Mouse (Mus musculus) lung, postnatal 36 days (tissue): ENCODE measurements at regions not wholly inside any gene's neighbourhood (a gene's known extent, or its start where the extent isn't known, plus 50 kb on each side); places are given as distances from the start of the nearest gene placed in this dataset.

Experiments
- DNase-seq: peaks from one replicate; pipeline ENCODE4 v3.0.0; 2022; ENCODE audit warnings: mixed read lengths

DNA sequence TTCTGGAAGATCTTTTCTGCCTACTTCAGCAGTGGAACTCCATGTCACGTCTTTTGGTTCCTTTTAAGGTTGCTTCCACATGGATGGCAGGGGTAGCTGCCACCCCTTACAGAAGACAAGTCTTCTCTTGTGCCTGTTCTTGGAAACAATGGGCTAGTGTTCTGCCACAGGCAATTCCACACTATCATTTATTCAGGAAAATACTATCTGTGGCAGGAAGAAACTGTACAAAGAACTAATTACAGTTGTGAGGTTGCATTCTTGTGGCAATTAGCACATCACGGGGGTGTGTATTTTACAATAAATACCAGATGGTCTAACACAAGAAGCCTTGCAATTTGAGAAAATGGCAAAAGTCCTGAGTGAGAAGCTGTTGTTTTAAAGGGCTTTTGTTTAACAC is 489.8 kb downstream of the Ccdc50 start:
- DNase-seq = no peak

DNA sequence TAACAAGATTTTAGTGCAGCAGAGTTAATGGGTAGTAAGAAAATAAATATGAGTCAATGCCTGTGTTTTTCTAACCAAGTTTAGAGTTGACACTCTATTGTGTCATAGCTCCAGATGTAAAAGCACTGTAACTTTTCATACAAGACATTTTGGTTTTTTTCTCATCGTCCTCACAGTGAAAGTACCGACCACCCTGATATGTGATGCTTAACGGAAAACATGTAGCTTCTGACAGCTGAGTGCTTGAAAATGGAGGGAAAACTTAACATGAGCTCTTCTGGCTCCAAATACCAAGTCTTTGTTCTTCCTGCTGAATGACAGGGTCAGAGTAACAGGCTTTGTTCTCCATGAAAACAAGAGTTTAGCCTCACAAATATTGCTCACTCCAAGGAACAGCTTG is 490.3 kb downstream of the Ccdc50 start:
- no peak for DNase-seq

DNA sequence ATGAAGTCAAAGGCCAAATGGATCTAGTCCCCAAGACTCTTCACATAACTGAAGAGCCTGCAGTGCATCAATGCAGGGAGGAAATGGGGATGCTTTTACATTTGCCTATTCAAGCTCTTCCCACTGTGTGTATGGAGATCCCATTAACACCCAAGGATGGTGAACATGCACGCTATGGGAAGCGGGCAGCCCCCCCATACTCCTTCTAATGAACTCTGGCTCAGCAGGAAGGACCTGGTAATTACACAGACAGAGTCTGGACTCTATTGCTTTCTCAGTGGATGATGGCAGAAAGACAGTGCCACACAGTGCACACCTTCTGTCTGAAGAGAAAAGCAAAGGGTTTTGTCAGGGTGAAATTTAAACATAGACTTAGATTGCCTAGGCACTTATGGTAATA is 495.7 kb downstream of the Ccdc50 start:
- no peak for DNase-seq

DNA sequence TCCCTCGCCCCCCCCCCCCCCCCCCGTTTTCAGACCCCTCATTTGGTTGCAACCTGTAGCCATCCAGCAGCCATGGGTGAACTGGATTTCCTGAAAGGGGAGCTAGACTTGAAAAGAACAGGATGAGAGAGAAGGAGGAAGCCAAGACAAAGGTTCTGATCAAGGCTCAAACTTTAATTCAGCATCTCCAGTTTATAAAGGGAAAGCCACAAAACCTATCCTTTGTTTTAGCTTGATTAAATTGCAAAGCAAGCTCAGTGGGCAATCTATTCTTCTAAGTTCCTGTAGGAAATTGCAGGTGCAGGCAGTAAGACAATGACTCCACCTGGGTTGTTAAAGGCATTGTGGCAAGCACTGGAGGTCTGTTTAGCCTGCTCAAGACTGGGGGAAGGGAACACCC is 517.4 kb downstream of the Ccdc50 start:
- DNase-seq = no peak

DNA sequence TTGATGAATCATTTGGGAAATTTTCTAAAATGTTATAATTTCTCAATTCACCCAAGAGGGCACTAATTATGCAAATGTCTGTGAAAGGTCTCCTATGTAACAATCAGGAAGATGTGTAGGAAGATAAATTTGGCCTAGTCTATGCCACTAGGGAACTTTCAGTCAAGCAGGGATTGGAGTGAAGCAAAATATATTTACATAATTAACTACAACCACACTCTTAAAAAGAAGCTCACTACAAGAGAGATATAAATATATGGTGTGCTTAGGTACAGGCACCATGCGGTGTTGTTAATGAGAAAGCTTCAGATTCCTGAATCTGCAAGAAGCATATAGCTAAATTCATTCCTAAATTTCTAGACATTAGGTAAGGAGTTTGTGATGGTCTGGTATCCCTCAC is 526.8 kb downstream of the Ccdc50 start:
- DNase-seq = no peak

DNA sequence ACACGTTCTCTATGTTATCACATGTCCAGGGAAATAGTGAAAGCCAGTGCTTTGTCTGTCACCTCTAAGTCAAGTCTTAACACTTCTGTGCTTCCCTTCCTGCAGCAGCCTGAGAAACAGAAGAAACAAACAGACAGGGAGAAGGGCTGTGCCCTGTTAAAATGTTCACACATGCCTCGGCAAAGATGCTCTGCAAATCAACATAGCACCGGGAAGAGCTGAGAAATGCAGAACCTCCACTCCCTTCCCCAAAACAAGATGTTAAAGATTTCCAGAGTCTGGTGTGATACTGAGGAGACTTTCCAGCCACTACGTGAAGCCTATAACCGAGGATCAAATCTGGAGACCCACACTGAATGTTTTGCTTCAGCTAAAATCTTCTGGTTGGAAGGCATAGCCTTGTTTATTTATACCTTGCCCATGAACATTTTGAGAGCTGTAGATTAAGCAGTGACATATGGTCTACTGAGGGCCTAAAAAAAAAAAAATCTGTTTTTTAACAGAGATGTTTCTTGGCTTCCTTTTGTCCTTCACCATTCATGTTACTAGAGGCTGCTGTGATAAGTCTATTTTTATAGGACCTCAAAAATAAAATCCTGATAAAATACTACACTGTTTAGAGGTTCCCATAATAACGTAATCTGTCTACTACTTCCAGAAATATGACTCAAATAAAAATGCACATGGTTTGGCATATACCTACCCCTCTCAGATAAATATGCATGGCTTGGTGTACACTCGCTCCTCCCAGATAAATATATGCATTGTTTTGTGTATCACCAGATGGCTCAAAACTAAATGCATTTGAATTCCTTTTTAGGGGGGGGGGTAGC is 537.1 kb downstream of the Ccdc50 start:
- no peak for DNase-seq

DNA sequence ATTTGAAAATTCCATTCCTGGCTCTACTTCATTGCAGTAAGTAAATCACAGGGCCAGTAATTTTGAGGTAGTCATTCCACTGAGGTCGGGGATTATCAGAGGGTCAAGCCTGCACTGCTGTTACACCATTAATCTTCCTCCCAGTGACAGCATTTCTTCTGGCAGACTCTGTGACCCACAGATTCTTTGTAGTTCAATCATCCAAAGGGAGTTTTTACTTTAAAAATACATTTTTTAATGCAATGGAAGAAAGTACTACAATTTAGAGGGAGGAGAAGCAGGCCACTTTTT is 537.6 kb downstream of the Ccdc50 start:
- DNase-seq = no peak

DNA sequence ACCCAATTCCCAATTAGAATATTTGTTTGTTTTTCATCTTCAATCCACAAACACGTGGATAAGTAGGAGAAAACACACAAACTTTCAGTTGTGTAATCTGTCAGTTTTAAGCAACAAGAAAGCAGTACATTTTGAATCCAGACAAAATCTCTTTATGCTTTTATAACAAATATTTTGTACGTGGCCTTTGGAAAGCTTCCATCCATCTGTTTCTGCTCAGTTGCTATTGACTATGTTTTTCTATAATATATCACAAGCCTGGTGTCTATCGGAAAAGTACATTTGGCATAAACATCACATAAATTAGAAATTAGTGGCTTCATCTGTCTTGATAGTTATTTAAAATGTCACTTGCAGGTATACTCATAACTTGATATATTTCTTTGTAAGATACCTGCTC is 560.6 kb downstream of the Ccdc50 start:
- no peak for DNase-seq

DNA sequence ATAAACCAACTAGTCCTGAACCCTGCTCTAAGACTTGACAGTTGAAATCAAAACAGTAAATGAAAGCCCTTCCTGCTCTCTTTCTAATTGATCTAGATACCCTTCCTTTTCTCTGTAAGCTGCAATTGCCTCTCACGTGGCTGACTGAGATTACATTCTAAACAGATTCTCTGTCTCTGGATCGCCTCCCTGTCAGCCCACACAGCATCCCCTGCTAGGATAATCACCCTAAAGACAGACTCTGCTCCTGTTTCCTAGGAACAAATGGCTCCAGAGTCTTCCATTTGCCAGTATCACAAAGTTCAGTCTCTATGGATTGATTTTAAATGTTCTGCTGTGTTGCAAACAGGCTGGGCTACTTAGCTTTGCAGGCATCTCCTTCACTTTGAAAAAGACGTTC is 561.1 kb downstream of the Ccdc50 start:
- DNase-seq = no peak

DNA sequence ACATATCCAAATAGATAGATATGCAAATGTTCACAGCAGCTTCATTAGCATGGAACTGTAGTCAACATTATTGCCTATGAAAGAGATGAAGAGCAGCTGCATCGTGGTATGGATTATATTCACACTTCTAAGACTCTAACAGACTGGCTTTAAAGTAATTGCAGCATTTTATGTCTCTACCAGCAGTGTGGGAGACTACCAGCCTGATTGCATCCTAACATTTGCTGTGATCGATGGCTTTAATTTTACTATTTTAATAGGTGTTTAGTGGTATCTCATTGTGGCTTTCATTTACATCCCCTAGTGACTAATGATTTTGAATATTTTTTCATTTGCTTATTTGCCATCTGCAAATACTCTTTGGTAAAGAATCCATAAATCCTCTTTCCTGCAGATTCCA is 574.1 kb downstream of the Ccdc50 start:
- no peak for DNase-seq

DNA sequence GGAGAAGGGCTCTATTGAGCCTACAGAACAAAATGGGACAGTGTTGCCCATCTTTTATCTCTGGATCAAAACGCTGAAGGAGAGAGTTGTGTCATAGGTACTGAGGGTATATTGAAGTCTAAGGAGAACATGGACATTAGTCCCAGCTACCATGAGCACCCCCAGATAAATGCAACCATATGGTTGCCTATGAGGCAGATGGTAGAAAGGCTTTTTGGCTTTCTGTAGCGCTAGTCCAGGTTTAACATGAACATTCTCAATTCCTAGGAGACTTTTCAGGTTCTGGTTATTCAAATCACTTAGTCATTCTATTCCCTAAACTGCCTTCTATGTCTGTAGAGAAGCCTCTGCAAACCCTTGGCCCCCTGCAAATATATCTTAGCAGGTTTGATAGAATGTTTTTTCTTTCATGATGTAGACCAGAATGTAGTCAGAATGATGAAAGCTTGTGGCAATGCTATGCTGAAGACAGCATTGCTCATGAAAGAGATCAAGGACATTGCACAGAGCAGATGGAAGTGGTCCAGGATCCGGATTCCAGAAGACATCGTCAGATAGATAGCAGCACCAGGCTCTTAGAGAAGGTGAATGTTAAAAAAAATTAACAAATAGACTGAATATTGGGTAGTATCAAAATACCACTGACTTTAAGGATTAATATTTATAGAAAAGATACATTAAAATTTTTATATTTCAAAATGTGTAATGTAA is 590.2 kb downstream of the Ccdc50 start:
- no peak for DNase-seq

DNA sequence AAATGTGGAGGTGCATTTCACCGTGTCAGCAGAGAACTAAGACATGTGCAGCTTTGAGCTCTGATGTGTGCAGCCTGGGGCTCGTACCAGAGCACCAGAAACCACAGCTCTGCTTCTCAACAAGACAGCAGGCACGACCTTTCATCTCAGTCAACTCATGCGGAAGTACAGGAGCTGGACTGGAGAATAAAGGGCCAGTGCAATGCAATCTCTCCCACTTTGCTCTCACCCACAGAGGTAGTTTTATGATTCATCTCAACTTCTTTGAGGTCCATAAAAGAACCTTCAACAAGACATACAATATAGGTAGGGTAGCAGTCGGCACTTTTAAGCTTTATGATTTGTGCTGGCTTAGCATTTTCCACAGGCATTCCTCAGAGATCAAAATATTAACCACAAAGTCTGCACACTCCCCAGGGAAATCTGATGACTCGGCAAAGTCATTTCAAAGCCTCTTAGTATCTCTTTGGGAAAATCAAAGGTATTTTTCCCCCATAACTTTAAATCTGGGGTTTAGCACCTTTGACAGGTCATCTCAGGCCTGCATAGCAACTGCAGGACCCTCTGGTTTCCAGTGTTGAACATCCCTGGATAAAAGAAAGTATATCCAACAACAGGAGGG is 626.7 kb downstream of the Ccdc50 start:
- no peak for DNase-seq

DNA sequence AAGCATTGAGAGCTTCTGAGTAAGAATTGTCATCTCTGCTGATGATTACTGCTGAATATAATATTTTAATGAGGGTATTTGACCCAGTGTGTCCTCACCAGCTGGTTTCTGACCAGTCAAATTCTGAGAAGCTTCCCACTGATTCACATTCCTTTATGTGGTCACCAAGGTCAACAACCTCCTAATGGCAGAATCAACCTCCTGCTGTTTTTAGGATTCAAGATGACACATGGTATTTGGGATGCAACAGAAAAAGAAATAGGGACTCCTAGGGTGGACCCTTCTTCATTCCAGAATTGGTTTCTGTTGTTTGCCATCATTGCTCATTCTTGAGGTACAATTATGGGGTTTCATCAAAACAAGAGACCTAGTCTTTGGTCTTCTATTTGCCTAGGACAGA is 629.6 kb downstream of the Ccdc50 start:
- no peak for DNase-seq

DNA sequence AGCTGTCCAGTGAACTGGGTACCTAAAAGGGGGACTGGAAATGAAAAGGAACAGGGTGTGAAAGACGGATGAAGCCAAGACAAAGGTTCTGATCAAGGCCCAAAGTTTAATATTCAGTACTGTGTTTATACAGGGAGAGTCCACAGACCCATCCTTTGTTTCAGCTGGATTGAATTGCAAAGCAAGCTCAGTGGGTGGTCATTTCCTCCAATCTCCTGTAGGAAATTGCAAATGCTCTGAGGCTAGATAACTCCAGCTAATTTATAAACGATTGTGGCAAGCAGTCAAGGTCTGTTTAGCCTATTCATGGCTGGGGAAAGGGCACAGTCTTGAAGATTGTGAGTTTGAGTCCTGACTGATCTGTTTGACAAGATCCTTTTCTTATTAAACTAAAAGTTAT is 650.3 kb downstream of the Ccdc50 start:
- DNase-seq = no peak

DNA sequence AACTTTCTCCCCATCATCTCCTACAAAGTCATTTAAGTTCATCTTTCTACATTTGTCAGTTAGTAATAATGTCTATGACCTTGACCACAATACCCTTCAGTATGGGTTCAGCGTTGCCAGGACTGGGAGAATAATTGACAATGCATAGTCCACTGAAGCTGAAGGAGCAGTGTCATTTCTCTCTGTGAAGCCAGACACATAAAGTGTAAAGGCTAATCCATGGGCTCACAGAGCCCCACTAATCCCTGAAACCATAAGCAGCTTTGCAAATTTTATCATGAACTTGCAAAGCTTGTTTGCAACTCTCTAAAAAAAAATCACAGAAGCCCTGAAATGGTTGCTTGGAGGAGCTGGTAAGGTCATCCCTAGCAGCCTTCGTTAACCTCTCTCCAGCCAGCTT is 654.4 kb downstream of the Ccdc50 start:
- DNase-seq = no peak

DNA sequence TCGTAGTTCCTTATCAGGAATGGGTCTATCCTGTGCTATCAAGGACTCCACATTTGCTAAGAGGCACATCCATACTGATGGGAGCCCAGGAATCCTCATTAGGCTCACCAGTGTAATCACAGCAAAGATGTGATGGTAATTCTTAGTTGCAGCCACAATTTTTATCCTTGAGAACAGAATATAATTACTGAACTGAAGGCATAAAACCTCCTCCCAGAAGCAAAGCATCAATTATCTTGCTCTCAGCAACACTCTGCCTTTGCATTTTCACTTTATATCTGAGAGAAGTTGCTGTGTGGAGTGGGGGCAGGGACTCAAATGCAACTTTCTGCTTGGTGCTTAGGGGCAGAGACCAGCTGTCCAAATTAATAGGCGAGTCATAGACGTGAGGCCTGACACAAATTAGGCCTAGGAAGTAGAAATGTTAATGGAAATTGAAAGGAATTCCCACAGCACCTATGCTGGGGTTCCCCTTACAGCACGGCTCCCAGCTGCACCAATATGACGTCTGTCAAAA is 676.2 kb downstream of the Ccdc50 start:
- DNase-seq = no peak

DNA sequence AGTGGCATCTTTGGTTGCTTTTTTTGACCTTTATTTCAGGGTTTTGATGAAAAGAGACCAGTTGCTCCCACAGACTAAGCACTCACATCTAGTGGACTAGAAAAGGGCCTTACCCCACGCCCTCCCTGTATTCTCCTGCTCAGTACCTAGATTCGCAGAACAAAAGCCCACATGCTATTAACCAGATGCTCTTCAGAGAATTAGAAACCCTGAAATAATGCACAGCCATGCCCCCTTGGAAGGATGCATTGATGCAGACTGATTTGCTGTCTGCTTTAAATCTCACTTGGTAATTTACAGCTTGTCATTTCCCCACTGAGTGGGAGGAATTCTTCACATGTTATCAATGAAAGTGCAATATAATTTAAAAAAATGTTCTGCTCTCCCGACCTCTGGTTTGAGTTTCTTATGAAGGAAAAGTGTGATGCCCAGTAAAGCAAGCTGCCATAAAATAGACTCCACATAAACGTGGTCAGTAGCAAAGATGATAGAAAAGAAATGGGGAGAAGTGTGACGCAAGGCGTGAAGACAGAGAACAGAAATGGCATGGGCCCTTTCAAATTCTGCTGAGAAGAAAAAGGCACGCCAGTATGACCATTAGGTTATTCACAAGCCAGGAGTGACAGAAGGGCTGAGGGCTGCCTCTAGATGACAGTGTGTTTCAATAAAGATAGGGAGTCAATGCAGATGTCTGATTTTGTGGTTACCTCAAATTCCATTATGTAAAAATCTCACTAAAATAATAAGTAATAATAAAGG is 669.8 kb downstream of the Fgf12 start:
- DNase-seq = no peak

DNA sequence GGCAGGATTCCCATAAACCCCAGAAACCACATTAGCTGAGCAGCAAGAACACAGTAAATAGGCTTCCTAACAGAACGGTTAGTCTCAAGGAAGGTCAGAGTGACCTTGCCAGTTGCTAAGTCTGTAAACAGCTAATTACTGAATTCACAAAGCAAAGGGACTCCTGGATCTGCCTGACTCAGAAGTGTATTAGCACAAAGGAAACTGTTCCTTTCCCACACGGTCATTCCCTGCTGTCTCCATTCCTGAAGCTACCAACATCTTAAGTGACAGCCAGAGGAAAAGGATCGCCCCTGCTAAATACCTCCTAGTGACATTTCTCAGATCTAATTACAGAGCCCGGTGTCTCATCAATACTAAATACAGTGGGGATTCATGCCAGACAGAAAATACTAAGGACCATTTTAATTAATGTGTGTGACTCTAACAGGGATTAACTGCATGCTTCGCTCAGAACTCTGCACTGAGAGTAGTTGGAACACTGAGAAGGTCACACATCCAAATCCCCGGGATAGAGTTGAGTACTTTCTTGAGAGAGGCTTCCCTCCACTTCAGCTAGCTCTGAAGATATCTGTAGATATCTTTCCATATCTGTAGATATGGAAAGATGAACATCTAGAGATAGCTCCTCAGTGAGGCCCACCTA is 663.3 kb downstream of the Fgf12 start:
- no peak for DNase-seq

DNA sequence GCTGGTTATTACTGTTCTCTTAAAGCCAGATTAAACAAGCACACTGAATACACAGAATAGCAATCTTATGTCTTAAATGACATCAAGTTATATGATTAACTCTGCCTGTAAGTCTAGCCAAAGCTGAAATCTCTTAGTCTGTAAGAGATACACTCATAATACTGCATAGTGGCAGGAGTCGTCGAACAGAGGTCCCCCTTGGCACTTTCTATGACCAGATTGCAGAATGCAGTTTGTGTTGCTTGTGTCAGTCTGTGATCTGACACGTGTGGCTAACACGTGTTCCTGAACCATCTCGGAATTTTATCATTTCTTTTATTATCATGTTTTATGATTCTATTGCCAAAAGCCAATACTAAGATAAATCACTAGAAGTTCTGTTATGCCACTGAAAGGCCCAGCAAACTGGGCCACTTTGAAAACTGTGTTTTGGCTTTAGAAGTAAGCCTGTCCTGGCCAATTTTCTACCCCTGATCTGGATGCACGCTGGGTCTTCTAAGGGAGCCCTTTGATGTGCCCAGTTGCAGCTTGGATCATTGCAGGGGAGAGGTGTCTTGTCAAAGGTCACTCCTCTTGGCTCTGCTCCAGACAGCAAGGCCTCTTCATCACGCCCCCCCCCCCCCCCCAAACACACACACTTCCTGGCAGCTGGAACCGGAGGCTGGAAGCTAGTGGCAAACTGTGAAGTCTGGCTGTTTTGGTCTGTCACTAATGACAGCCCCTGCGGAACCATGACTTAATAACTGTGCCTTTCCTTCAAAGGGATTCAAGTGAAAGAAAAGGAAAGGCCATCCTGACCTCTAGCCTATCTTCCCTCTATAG is 648.4 kb downstream of the Fgf12 start:
- DNase-seq = peak; percentile 1

DNA sequence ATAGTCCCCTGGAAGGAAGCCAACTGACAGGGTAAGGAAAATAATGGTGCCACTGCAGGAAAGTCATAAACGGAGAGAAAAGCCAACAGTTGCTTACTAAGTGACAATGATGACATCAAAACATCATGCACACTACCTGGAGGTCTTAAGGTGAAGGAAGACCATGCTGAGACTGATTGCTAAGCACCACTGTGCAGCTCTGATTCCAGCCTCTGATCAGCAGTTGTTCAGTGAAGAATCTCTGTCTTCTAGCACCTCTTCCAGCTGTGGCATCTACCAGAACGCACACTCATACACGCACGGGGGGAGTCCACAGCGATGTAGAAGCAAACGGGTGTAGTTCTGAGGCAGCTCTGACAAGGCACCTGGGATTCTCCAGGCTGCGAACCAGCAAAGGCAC is 647.8 kb downstream of the Fgf12 start:
- DNase-seq = no peak

DNA sequence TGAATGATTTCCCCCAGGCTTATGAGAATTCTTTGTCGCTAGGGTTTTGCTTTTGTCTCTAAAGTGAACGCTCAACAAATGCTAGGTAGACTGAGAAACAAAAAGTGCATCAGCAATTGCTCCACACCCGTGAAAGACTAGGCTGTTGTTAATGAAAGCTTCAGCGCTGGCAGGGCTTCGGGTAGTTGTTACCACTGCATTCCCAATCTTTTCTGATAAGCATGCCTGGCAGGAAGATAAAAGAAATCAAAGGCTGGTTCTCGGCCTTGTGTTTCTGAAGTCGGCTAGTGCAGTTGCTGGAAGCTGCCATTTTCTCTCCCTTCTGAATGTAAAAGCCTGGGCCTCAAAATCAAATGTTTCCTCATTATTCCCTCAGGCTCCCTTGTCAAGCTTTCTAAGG is 647.0 kb downstream of the Fgf12 start:
- DNase-seq = no peak

DNA sequence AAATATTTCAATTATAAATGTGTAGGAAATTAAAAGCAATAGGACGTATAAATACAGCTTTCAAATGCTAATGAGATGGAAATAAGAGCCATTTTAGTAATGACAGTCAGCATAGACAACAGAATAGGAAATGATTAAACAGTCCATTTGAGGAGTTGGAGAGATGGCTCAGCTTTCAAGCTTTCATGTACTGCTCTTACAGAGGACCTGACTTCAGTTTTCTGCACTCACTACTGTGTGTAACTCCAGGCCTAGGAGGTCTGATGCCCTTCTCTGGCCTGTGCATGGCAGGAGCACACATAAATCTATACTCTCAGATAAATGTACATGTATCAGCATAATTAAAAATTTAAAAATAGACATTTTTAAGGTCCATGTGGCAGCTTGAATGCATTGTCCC is 643.1 kb downstream of the Fgf12 start:
- DNase-seq = no peak
